Mouse (Mus musculus) gastrocnemius, adult 2 months (tissue): ENCODE measurements around the gene Abcg4. TPM values are rescaled to one million over a fixed set of nuclear protein-coding genes. Genes with fewer than 3 reads are reported as not detected.
"Not testable (repeated sequence)": the region's sequence is repeated elsewhere in the genome, so short reads cannot be mapped to it uniquely, and the experiment has no call there.

Source experiments
- DNase-seq: peaks from one replicate; pipeline ENCODE4 v3.0.0; 2022
- H3K27ac ChIP-seq: fragments of 200-600 bp; 2 replicates; pipeline ENCODE4 v1.8.1; 2022; ENCODE audit warnings: mild to moderate bottlenecking
- H3K4me3 ChIP-seq: fragments of 200-600 bp; 2 replicates; pipeline ENCODE4 v1.8.1; 2022; ENCODE audit warnings: mild to moderate bottlenecking, moderate library complexity
- CTCF ChIP-seq: fragments of 200-600 bp; IDR thresholded peaks from 2 replicates; pipeline ENCODE4 v1.8.1; 2022; ENCODE audit warnings: antibody characterized with exemption, mild to moderate bottlenecking, moderate library complexity
- intact Hi-C: fragments of 180-260 bp; cut with DNase I; formaldehyde crosslinking; loops from one replicate; pipeline ENCODE4 v1.15.1; 2025
- total RNA-seq, 2 experiments: library from RNA; stranded (reverse); gene quantifications; 2 replicates each; pipeline ENCODE4 v1.2.3; 2021

Abcg4 gene
- total RNA-seq, 2 experiments from 2014 or later = 0.28 to 0.97 TPM

GRCm38 (mm10) chr9:44326371-44327063 is 38.1 kb upstream of the Abcg4 start:
- Histone ChIP-seq H3K4me3 (peak overlapping the region; percentile 88), H3K27ac (peak overlapping the region; percentile 95)
- peak; percentile 90 for DNase-seq
- intact Hi-C loops = no loop called here
- no peak for TF ChIP-seq CTCF

GRCm38 (mm10) chr9:44325768-44326370 is 37.5 kb upstream of the Abcg4 start, which contains the start of gene Dpagt1:
Gene Dpagt1 (plus strand): TSS chr9:44326019.
- intact Hi-C loops = no loop called here
- TF ChIP-seq CTCF = no peak

GRCm38 (mm10) chr9:44325032-44325767 is 36.8 kb upstream of the Abcg4 start:
- peak overlapping the region; percentile 95 for H3K27ac ChIP-seq
- peak overlapping the region; percentile 88; the same call in 1 of the 2 replicates for H3K4me3 ChIP-seq

More at GRCm38 (mm10) chr9:44325768-44326370, 37.5 kb upstream of the Abcg4 start, which contains the start of gene Dpagt1:
- Histone ChIP-seq H3K4me3 (peak within 1 kb of the TSS; percentile 88), H3K27ac (peak within 1 kb of the TSS; percentile 95)
- no peak for DNase-seq

GRCm38 (mm10) chr9:44324147-44324546 is 35.7 kb upstream of the Abcg4 start:
- no peak for TF ChIP-seq CTCF

More at GRCm38 (mm10) chr9:44325032-44325767, 36.8 kb upstream of the Abcg4 start:
- intact Hi-C loops, DNase-seq: not testable (repeated sequence)

GRCm38 (mm10) chr9:44323656-44324055 is 35.2 kb upstream of the Abcg4 start:
- H3K27ac ChIP-seq, intact Hi-C loops, DNase-seq, H3K4me3 ChIP-seq: not testable (repeated sequence)
- 0 out of 2 replicates have a peak, but pooled peaks have one; percentile 9 for TF ChIP-seq CTCF

More at GRCm38 (mm10) chr9:44324147-44324546, 35.7 kb upstream of the Abcg4 start:
- intact Hi-C loops = no loop called here
- DNase-seq = no peak
- no peak overlapping the region for H3K4me3 ChIP-seq
- no peak overlapping the region for H3K27ac ChIP-seq

GRCm38 (mm10) chr9:44320799-44321133 is 32.4 kb upstream of the Abcg4 start:
- no peak for TF ChIP-seq CTCF
- intact Hi-C loops = loop anchor here (1.0 kb wide), 1 partner anchor 14 kb away; the partner anchor contains the start of gene H2afx

GRCm38 (mm10) chr9:44319887-44320798 is 31.7 kb upstream of the Abcg4 start, which contains the start of gene C2cd2l:
Gene C2cd2l (minus strand): TSS chr9:44320285.
- DNase-seq = peak; percentile 94
- intact Hi-C loops = loop anchor here (1.0 kb wide), 1 partner anchor 14 kb away; the partner anchor contains the start of gene H2afx

More at GRCm38 (mm10) chr9:44320799-44321133, 32.4 kb upstream of the Abcg4 start:
- Histone ChIP-seq H3K27ac (peak overlapping the region; percentile 93), H3K4me3 (peak overlapping the region; percentile 100)
- DNase-seq = no peak

GRCm38 (mm10) chr9:44319105-44319886 is 30.9 kb upstream of the Abcg4 start:
- peak; percentile 56 for DNase-seq
- no peak for TF ChIP-seq CTCF
- Histone ChIP-seq H3K27ac (peak overlapping the region; percentile 93), H3K4me3 (peak overlapping the region; percentile 100)
- intact Hi-C loops = no loop called here

More at GRCm38 (mm10) chr9:44319887-44320798, 31.7 kb upstream of the Abcg4 start, which contains the start of gene C2cd2l:
- Histone ChIP-seq H3K4me3 (peak within 1 kb of the TSS; percentile 100), H3K27ac (peak within 1 kb of the TSS; percentile 93)
- TF ChIP-seq CTCF = no peak

- H3K4me3 ChIP-seq = peak overlapping the region; percentile 100
- peak overlapping the region; percentile 93 for H3K27ac ChIP-seq
- intact Hi-C loops = no loop called here
- no peak for DNase-seq
- no peak for TF ChIP-seq CTCF
Observed at GRCm38 (mm10) chr9:44318826-44319095, 30.3 kb upstream of the Abcg4 start.

GRCm38 (mm10) chr9:44318076-44318825 is 29.8 kb upstream of the Abcg4 start:
- H3K27ac ChIP-seq = peak overlapping the region; percentile 93
- DNase-seq = no peak

More at GRCm38 (mm10) chr9:44318076-44318825, 29.8 kb upstream of the Abcg4 start:
- peak overlapping the region; percentile 100 for H3K4me3 ChIP-seq
- intact Hi-C loops = no loop called here
- no peak for TF ChIP-seq CTCF
